Mouse (Mus musculus): Measurements from ENCODE around the gene Ggt5. TPM values are rescaled to one million over a fixed set of nuclear protein-coding genes. Genes with fewer than 3 reads are reported as not detected.

Gene Ggt5
- total RNA-seq, 2 experiments from 2014 or later, result 3.6 to 6.4 TPM

DNA sequence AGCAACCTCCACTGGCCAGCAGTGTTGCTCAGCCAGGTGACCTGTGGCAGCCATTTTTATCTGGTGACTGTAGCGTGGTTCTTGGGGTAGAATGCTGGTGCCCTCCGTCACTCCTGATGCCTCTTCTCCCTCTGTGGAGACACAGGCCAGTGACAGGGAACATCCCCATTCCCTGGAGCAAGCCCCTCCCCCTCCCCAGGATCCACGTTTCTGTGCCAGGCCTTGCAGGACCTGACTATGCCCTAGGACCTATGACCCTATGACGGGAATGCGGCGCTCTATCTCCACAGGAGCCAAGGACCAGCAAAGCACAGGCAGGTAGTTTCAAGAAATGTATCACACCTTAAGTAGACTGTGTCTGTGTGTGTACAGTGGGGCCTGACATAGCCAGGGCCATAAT is 59.0 kb downstream of the Ggt5 start:
- ATAC-seq (replicated peaks; ENCODE audit: poor library complexity, severe bottlenecking), result no peak

DNA sequence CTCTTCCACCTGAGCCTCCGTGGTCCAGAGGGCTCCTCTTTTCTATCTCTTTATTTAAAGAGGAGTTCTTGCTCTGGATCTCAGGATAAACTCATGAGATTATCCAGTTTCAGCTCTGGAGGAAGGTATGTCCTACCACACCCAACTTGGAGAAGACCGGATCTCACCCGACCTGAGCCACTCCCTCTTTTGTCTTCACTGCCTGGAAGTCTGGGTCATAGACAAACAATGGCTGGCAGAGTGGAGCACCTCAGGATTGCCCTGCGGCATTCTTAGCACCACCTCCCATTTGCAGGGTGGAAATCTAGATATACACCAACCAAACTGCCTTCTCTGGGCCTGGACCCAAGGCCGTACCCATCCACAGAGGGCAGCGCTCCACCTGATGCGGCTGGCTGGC is 59.9 kb downstream of the Ggt5 start:
- ATAC-seq (replicated peaks; ENCODE audit: poor library complexity, severe bottlenecking), result no peak

DNA sequence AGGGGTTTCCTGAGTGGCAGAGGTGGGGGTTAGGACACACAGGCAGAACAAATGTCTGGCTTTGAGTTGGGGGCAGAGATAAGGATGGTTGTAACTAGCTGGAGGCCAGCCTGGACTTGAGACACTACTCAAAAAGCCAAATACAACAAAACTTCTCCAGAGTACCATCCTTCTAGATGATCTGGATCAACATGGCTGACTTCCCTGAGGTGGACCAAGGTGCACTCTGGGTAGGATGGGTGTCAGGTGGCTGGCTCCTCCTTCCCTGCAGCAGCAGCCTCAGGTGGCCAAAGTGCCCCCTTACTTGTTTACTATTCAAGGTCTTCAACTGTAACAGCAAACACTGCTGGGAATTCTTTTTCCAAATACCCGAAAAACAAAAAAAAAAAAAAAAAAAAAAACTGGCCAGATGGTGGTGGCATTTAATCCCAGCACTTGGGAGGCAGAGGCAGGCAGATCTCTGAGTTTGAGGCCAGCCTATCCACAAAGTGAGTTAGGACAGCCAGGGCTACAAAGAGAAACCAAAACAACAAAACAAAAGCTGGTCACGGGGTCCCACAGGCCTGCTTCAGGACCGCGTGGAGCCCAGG is 60.4 kb downstream of the Ggt5 start:
- ATAC-seq (replicated peaks; ENCODE audit: poor library complexity, severe bottlenecking), result no peak

DNA sequence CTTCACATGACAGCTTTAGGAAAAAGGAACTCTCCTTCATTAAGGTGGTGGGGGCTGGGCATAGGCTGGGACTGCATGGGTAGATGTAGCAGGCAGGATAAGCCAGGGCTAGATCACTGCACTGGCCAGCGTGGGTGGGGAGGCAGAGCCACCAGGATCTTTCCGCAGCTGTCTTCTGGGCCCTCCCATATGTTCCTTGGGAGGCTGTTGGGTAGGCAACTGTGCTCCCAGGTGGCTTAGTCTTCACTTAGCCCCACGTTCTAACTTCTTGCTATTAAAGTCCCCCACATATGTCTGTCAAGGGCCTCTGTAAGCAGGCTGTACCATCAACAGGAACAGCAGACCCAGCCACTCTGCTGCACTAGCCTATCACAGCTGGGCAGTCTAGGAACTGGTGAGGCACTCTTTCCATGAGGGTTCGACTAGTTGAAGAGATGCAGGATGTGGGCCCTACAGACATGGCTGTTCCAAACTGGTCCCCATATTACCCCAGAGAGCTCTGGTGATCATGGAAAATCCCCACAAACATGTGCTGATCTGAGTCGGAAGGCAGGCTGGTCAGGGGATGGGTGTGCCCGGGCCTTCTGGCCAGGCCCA is 61.3 kb downstream of the Ggt5 start:
- ATAC-seq (replicated peaks; ENCODE audit: poor library complexity, severe bottlenecking), result no peak

DNA sequence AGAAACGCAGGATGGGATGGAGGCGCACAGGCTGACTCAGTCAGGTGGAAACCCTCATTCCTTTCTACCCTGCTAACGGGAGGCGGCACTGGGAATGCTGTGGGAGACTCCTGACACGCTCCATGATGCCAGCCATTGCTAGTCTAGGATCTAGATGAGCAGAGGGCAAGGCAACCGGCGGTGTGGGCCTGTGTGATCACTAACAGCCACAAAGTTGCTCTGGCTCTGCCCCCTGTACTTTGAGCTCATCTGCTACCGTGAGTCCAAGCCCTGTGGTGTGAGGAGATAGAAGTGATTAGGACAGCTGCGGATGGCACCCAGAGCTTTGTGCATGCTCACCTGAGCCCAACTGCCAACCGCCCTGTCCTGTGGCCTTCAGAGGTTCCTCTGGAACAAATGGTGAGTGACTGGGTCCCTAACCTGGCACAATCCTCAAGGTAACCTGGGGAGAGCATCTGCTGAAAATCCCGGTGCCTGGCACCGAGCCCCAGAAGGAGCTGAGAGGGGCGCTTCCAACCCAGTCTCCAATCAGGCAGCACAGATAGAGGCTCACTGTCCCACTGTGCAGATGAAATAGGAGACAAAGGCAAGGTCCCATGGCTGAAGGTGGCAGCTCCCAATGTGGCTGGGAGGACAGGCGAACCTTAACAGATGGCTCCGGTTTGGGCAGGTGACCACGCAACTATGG is 62.4 kb downstream of the Ggt5 start:
- no peak for ATAC-seq (replicated peaks; ENCODE audit: poor library complexity, severe bottlenecking)

DNA sequence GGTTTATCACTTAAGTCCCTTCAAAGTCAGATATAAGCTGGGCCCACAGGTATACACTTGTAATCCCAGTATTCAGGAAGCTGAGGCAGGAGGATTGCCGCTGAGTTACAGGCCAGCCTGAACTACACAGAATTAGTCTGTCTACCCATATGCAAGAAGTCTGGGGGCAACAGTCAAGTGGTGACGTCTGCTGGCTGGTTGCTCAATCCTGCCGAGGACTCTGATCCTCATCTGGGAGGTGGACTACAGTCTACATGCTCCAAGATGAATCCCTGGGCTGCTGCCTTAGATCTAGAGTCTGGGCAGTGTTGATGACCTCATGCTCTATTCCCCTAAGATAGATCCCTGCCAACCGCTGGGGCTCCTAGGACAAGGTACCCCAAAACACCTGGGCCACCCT is 64.9 kb downstream of the Ggt5 start:
- no peak for ATAC-seq (replicated peaks; ENCODE audit: poor library complexity, severe bottlenecking)

DNA sequence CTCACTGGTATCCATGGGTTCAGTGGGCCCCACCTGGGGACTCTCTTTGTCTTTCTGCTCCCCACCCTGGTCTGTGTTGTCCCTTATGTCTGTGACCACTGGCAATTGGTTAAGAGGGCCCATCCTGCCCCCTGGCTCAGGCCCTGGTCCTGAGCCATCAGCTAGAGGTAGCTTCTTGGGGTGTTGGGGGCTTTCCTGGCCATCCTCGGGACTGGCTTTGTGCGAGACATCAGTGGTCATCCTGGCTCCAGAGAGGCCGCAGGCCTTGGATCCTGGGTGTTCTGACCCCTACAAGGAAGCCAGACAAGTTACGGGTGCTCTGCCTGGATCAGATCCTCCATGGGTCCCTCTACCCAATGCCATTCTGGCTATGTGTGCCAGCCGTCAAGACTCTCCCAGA is 68.0 kb downstream of the Ggt5 start:
- no peak for ATAC-seq (replicated peaks; ENCODE audit: poor library complexity, severe bottlenecking)

DNA sequence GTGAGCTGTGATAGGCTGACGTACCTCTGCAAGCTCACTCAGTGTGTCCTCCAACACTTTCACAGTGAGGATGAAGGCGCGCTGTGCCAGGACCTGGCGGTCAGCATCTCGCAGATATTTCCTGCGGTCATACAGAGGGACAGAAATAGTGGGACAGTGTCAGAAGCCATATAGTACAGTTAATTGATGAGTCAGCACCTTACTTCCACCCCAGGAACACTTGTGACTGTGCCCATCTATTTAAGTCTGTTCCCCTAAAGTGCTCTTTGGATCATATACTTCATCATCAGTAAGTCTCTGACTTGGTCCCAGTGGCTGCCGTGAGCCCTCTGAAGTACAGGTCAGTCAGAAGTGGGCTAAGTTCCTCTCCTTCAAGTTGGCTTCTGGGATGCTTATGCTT is 68.6 kb downstream of the Ggt5 start:
- ATAC-seq (replicated peaks; ENCODE audit: poor library complexity, severe bottlenecking), result no peak

DNA sequence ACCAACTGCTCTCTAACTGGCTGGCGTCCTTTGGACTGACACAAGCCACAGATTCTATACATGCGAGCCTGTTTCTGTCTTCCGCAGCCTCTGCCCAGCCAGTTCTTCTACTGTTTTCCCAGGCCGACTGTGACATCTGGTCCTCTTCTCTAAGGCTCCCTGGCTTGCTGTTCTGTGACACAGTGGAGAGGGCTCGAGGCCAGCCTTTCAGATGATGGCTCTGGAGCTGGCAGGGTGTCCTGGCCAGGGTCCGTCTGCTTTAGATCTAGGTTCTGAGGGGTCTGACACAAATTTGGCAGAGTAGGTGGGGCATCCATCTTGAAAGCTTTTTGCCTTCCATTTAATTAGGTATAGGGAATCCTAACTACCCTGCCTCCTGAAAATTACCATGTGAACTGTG is 72.2 kb downstream of the Ggt5 start:
- ATAC-seq (replicated peaks; ENCODE audit: poor library complexity, severe bottlenecking), result no peak

DNA sequence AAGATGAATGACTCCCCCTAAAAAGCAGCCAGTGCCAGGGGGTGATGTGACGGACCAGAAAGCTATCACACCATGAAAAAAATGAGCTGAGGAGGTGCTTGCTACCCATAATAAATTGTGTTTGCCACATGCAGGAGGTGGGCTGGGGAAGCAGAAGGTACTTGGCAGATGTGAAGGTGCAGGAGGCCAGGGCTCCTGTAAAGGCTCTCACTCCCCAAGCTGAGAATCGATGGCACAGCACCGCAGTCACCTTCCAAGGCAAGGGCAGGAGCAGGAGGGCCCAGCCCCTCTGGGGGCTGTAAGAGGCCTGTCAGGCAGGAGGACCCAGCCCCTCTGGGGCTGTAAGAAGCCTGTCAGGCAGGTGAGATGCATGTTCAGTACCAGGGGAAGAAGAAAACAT is 72.7 kb downstream of the Ggt5 start:
- no peak for ATAC-seq (replicated peaks; ENCODE audit: poor library complexity, severe bottlenecking)

DNA sequence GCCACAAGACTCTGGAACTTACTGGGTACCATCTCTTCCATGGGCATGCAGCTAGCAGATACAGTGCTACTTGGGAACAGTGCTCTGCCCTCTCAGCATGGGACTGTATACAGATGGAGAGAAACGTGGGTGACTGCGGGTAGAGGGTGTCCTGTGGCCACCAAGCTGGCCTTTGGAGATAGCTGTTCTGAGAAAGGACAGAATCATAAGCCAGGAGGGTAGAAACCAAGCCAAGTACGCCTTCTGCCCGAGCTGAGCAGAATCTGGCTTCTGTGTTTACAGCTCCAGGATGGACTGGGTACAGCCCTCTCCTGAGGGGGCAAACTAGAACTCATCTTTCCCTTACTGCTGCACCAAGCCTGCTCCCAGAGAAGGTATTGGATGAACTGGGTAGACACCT is 73.4 kb downstream of the Ggt5 start:
- no peak for ATAC-seq (replicated peaks; ENCODE audit: poor library complexity, severe bottlenecking)

DNA sequence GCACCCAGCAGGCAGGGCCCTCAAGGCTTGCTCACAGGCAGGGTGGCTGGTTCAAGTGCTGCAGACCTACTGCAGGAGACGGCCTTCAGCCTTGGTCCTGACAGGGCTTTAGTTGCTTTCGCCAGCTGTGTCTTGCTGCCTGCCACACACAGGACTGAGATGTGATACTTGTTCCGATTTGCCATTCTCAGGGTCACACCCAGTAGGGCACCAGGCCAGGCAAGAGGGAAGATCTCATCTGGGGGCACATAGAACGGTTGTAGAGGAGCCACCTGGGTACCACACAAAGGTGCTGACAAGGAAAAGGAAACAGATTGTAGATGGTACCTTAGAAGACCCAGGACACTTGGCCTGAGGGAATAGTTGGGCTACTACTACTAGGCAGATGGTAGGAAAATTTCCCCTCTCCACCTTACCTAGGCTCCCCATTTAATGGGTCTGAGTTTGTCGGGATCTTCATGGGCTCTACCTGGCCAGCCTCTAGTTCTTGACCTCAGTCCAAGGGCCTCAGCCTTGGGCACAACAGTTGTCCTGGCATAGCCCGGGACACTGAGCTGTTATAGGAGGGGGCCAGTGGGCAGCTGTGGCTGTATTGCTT is 75.6 kb downstream of the Ggt5 start:
- no peak for ATAC-seq (replicated peaks; ENCODE audit: poor library complexity, severe bottlenecking)

DNA sequence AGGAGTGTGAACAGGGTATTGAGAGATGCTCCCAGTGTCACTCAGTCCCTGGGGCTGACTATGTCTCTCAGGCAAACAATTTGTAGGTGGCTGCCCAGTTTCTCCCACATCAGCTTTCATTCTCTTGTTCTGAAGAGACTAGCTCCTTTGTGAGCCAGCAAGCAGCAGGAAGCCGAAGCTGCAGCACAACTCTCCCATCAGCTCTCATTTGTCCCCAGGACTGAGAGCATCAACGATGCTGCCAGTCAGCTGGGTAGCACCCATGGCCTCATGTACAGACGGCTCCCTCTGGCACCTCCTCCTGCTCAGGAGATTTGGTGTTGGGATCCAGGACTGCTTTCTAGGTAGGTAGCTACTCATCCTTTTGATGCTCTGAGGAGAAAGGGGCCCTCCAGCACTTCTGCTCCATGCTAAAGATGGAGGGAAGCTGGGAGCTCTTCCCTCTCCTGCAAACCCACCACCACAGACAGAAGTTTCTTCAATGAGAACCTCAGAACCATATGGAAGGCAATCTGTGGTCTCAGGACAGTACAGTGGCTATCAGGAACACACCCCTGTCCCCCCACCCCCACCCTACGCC is 77.4 kb downstream of the Ggt5 start:
- no peak for ATAC-seq (replicated peaks; ENCODE audit: poor library complexity, severe bottlenecking)

Other genes with a start within 250 kb of the Ggt5 start
- gene Upb1, start 188.2 kb upstream of the Ggt5 start, total RNA-seq (2014; fragmentation: Nextera tagmentation), result not detected in 2 replicates
- 0.31 TPM in 1 of 2 replicates, not detected in the other for gene Upb1, start 188.2 kb upstream of the Ggt5 start, total RNA-seq (2017)
- 97.0 and 127 TPM in 2 replicates for gene Snrpd3, start 71.8 kb upstream of the Ggt5 start, total RNA-seq (2014; fragmentation: Nextera tagmentation)
- gene Snrpd3, start 71.8 kb upstream of the Ggt5 start, total RNA-seq (2017), result 74.4 and 109 TPM in 2 replicates
- 11.8 and 20.1 TPM in 2 replicates for gene Gucd1, start 71.4 kb upstream of the Ggt5 start, total RNA-seq (2014; fragmentation: Nextera tagmentation)
- gene Gucd1, start 71.4 kb upstream of the Ggt5 start, total RNA-seq (2017), result 11.8 and 15.4 TPM in 2 replicates
- gene Lrrc75b, start 29.0 kb upstream of the Ggt5 start, total RNA-seq (2014; fragmentation: Nextera tagmentation), result not detected in 2 replicates
- gene Lrrc75b, start 29.0 kb upstream of the Ggt5 start, total RNA-seq (2017), result not detected in 2 replicates
- gene Ggt1, start 27.7 kb upstream of the Ggt5 start, total RNA-seq (2014; fragmentation: Nextera tagmentation), result 1.7 TPM in 1 of 2 replicates, not detected in the other
- 1.7 TPM in 1 of 2 replicates, not detected in the other for gene Ggt1, start 27.7 kb upstream of the Ggt5 start, total RNA-seq (2017)
- gene Susd2, start 54.7 kb downstream of the Ggt5 start, total RNA-seq (2014; fragmentation: Nextera tagmentation), result 0.26 TPM in 1 of 2 replicates, not detected in the other
- not detected in 2 replicates for gene Susd2, start 54.7 kb downstream of the Ggt5 start, total RNA-seq (2017)
- 48.8 and 68.8 TPM in 2 replicates for gene Cabin1, start 175.0 kb downstream of the Ggt5 start, total RNA-seq (2014; fragmentation: Nextera tagmentation)
- 23.0 and 24.9 TPM in 2 replicates for gene Cabin1, start 175.0 kb downstream of the Ggt5 start, total RNA-seq (2017)
- gene Ddt, start 184.1 kb downstream of the Ggt5 start, total RNA-seq (2014; fragmentation: Nextera tagmentation), result 65.6 and 85.2 TPM in 2 replicates
- gene Ddt, start 184.1 kb downstream of the Ggt5 start, total RNA-seq (2017), result 45.0 and 61.0 TPM in 2 replicates
- gene Gm20441, start 191.6 kb downstream of the Ggt5 start, total RNA-seq (2014; fragmentation: Nextera tagmentation), result not detected in 2 replicates
- not detected in 2 replicates for gene Gm20441, start 191.6 kb downstream of the Ggt5 start, total RNA-seq (2017)
- 4.5 and 12.9 TPM in 2 replicates for gene Gstt3, start 192.1 kb downstream of the Ggt5 start, total RNA-seq (2014; fragmentation: Nextera tagmentation)
- 4.4 and 4.7 TPM in 2 replicates for gene Gstt3, start 192.1 kb downstream of the Ggt5 start, total RNA-seq (2017)
- gene Gstt1, start 209.2 kb downstream of the Ggt5 start, total RNA-seq (2014; fragmentation: Nextera tagmentation), result not detected in 2 replicates
- gene Gstt1, start 209.2 kb downstream of the Ggt5 start, total RNA-seq (2017), result not detected in 2 replicates
- gene Gstt4, start 233.2 kb downstream of the Ggt5 start, total RNA-seq (2014; fragmentation: Nextera tagmentation), result not detected in 2 replicates
- not detected in 2 replicates for gene Gstt4, start 233.2 kb downstream of the Ggt5 start, total RNA-seq (2017)
- 18.0 and 33.8 TPM in 2 replicates for gene Gstt2, start 248.1 kb downstream of the Ggt5 start, total RNA-seq (2014; fragmentation: Nextera tagmentation)
- 17.5 and 31.1 TPM in 2 replicates for gene Gstt2, start 248.1 kb downstream of the Ggt5 start, total RNA-seq (2017)